Mouse (Mus musculus) layer of hippocampus, postnatal 10 days (tissue): ENCODE measurements at regions not wholly inside any gene's neighbourhood (a gene's known extent, or its start where the extent isn't known, plus 50 kb on each side); places are given as distances from the start of the nearest gene placed in this dataset.

Experiments used
- DNase-seq, 2 experiments: peaks; one replicate each; pipeline ENCODE4 v3.0.0; 2021; ENCODE audit warnings: low spot score in 2 of 2

GRCm38 (mm10) chr6:100049036-100049435 lies 238.2 kb downstream of the Rybp start:
- no peak for DNase-seq

GRCm38 (mm10) chr6:100046186-100046990 lies 240.9 kb downstream of the Rybp start:
- DNase-seq = no peak

- DNase-seq = no peak
These were observed 242.2 kb downstream of the Rybp start for GRCm38 (mm10) chr6:100045109-100045508.

- no peak for DNase-seq
These were observed 246.1 kb downstream of the Rybp start for GRCm38 (mm10) chr6:100041161-100041560.

- DNase-seq = no peak
These were observed 246.8 kb downstream of the Rybp start for GRCm38 (mm10) chr6:100040459-100040984.

- peak; percentile 22 to 37 for DNase-seq
These were observed 254.6 kb downstream of the Rybp start for GRCm38 (mm10) chr6:100032701-100033100.

- DNase-seq = no peak
These were observed 256.8 kb downstream of the Rybp start for GRCm38 (mm10) chr6:100030522-100030921.

GRCm38 (mm10) chr6:100030010-100030409 lies 257.3 kb downstream of the Rybp start:
- DNase-seq = no peak

- no peak for DNase-seq
These were observed 259.8 kb downstream of the Rybp start for GRCm38 (mm10) chr6:100027524-100027923.

- peak in 1 of 2 experiments; percentile 36 for DNase-seq
These were observed 261.7 kb downstream of the Rybp start for GRCm38 (mm10) chr6:100025531-100025951.

GRCm38 (mm10) chr6:100023434-100024095 lies 263.7 kb downstream of the Rybp start:
- DNase-seq = no peak

- no peak for DNase-seq
These were observed 268.3 kb downstream of the Rybp start for GRCm38 (mm10) chr6:100019016-100019415.

GRCm38 (mm10) chr6:100013949-100014348 lies 273.3 kb downstream of the Rybp start:
- DNase-seq = peak; percentile 31 to 32

- DNase-seq = peak; percentile 65
These were observed 275.7 kb downstream of the Rybp start for GRCm38 (mm10) chr6:100011520-100012062.

- no peak for DNase-seq
These were observed 276.3 kb downstream of the Rybp start for GRCm38 (mm10) chr6:100010954-100011481.

- peak in 1 of 2 experiments; percentile 28 for DNase-seq
These were observed 273.6 kb upstream of the Prok2 start for GRCm38 (mm10) chr6:99999711-100000365.

- no peak for DNase-seq
These were observed 270.1 kb upstream of the Prok2 start for GRCm38 (mm10) chr6:99995970-99996956.

- DNase-seq = no peak
These were observed 267.8 kb upstream of the Prok2 start for GRCm38 (mm10) chr6:99994026-99994425.

GRCm38 (mm10) chr6:99991079-99991478 lies 264.9 kb upstream of the Prok2 start:
- DNase-seq = peak; percentile 40 to 50

- DNase-seq = no peak
These were observed 264.4 kb upstream of the Prok2 start for GRCm38 (mm10) chr6:99990604-99991003.
